Mouse (Mus musculus): ENCODE data around the gene Rps6ka5. TPM values are rescaled to one million over a fixed set of nuclear protein-coding genes. Genes with fewer than 3 reads are reported as not detected.

Gene Rps6ka5
- polyA plus RNA-seq, 1 experiment from 2014 or later, result 5.7 TPM

DNA sequence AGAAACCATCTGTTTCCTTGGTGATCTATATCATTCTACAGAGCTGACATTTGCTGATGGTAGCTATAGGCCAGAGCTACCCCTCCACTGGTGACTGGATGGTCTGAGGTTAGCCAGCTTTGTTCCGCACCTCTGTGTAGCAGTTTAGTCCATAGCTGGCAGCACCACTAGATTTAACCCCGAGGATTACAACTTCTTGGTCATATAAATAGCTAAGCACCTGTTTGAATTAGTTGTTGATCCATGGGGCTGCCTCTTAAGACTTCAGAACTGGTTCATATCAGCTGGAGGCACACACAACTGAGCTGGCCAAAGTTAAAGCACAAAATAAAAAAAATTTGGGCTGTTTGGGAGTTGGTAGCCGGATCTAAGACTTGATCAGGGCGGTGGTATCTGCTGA, 193.6 kb downstream of the Rps6ka5 start:
- Histone ChIP-seq H3K4me1 (peaks cover 34% of the 10 kb centered on the region), H3K9me3 (no peaks in the 10 kb centered on the region), H3K27ac (no peak overlapping the region), H3K4me2 (replicated peaks) (no peak overlapping the region), H3K36me3 (no peaks in the 10 kb centered on the region), H3K27me3 (no peaks in the 10 kb centered on the region), H3K4me3 (no peak overlapping the region), H3K9ac (no peak overlapping the region)
- 83% methylated on average over 4 of the region's 4 CpGs for WGBS
- ATAC-seq (ENCODE audit: low FRiP score, low read depth), result no peak

DNA sequence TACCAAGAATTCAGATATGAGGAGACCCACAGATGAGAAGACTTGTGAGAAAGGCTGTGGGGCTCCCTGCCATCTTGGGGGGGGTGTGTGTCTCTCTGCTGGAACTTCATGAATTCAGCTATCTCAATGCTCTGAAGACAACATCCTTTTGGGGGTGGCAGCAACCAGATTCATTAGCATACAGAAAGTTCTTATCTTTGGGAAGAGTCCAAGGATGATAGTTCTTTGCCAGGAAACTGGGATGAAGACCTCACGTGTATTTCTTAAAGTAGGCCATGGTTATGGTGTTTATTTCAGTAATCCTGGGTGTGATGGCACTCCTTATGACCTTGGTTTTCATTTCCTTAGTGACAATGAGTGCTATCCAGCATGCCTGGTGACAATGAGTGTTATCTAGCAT, 195.0 kb downstream of the Rps6ka5 start:
- no peak for ATAC-seq (ENCODE audit: low FRiP score, low read depth)
- Histone ChIP-seq H3K27me3 (no peaks in the 10 kb centered on the region), H3K27ac (no peak overlapping the region), H3K4me1 (peaks cover 41% of the 10 kb centered on the region), H3K9ac (no peak overlapping the region), H3K4me2 (replicated peaks) (no peak overlapping the region), H3K4me3 (no peak overlapping the region), H3K36me3 (no peaks in the 10 kb centered on the region), H3K9me3 (no peaks in the 10 kb centered on the region)
- 73% methylated on average over 1 of the region's 1 CpGs for WGBS

GRCm38 (mm10) chr12:100530871-100531270, 195.9 kb downstream of the Rps6ka5 start:
- Histone ChIP-seq H3K27me3 (no peaks in the 10 kb centered on the region), H3K27ac (no peak overlapping the region), H3K9ac (no peak overlapping the region), H3K36me3 (no peaks in the 10 kb centered on the region), H3K9me3 (no peaks in the 10 kb centered on the region), H3K4me1 (peaks cover 40% of the 10 kb centered on the region), H3K4me2 (replicated peaks) (no peak overlapping the region), H3K4me3 (no peak overlapping the region)
- WGBS, result 69% methylated on average over 5 of the region's 5 CpGs
- ATAC-seq (ENCODE audit: low FRiP score, low read depth), result no peak

DNA sequence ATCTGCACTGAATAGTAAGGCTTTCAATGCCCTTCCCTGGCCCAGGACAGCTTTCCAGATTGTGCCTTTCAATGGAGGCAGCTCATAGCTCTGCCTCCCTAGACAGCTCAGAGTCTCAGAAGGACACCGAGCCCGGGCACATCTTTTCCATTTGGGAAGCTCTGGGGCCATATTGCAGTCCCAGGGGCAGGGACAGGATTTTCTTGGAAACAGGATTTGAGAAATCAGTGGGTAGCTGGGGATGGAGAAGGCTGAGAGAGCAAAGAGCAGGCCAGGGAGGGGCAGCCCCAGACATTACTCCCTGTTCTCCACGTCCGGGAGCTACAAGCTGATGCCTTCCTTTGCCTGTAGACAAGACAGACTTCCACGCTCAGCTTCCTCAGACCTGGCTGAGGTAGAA, 197.1 kb downstream of the Rps6ka5 start:
- WGBS, result 80% methylated on average over 5 of the region's 5 CpGs
- Histone ChIP-seq H3K4me1 (peaks cover 33% of the 10 kb centered on the region), H3K4me3 (no peak overlapping the region), H3K36me3 (no peaks in the 10 kb centered on the region), H3K4me2 (replicated peaks) (no peak overlapping the region), H3K9me3 (no peaks in the 10 kb centered on the region), H3K9ac (no peak overlapping the region), H3K27ac (no peak overlapping the region), H3K27me3 (no peaks in the 10 kb centered on the region)
- no peak for ATAC-seq (ENCODE audit: low FRiP score, low read depth)

GRCm38 (mm10) chr12:100529172-100529571, 197.6 kb downstream of the Rps6ka5 start:
- H3K27me3 ChIP-seq, result no peaks in the 10 kb centered on the region
- H3K27ac ChIP-seq, result no peak overlapping the region
- no peak overlapping the region for H3K4me2 ChIP-seq (replicated peaks)

DNA sequence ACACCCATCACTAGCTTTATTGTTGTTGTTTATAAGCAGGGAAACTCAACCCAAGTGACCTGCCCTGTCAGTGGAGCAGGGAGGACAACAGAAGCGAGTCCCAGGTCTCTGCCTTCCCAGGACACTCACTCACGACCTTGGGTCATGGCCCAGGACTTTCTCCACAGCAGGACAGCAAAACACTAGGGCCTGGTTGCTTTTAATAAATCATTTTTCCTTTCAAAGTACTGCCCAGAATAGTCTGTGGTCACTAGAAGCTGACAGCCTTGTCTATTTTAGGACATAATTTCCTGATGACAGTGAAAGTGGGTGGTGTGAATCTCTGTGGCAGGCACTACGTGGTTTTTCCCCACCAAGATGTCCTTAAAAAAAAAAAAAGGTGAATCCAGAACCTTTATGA, 198.5 kb downstream of the Rps6ka5 start:
- Histone ChIP-seq H3K9ac (no peak overlapping the region), H3K36me3 (no peaks in the 10 kb centered on the region), H3K4me3 (no peak overlapping the region), H3K4me2 (replicated peaks) (peak overlapping the region; percentile 53), H3K4me1 (peaks cover 25% of the 10 kb centered on the region), H3K27me3 (no peaks in the 10 kb centered on the region), H3K9me3 (no peaks in the 10 kb centered on the region), H3K27ac (no peak overlapping the region)
- no peak for ATAC-seq (ENCODE audit: low FRiP score, low read depth)
- 66% methylated on average over 3 of the region's 3 CpGs for WGBS

More at GRCm38 (mm10) chr12:100529172-100529571, 197.6 kb downstream of the Rps6ka5 start:
- Histone ChIP-seq H3K9ac (0 out of 2 replicates have a peak overlapping the region, but pooled peaks have one; percentile 39), H3K36me3 (no peaks in the 10 kb centered on the region), H3K9me3 (no peaks in the 10 kb centered on the region), H3K4me1 (peaks cover 28% of the 10 kb centered on the region), H3K4me3 (no peak overlapping the region)
- no peak for ATAC-seq (ENCODE audit: low FRiP score, low read depth)
- WGBS, result 19% methylated on average over 8 of the region's 8 CpGs

DNA sequence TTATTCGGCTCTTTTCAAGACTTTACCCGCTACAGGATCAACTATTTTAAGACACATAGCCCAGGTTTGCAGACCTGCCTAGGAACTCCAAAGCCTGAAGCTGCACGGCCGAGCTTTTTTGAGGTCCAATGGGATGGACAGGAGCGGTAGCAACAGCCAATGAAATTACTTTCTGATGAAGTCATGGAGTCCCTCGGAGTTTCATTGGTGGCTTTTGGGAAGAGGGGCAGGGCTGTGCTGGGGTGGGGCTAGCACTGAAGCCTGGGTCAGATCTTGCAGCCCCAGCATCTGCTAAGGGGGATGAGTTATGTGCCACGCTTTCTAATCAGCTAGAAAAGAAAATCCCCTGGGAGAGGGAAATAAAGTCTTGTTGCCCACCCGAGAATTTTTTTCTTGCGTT, 199.0 kb downstream of the Rps6ka5 start:
- 8% methylated on average over 9 of the region's 9 CpGs for WGBS

DNA sequence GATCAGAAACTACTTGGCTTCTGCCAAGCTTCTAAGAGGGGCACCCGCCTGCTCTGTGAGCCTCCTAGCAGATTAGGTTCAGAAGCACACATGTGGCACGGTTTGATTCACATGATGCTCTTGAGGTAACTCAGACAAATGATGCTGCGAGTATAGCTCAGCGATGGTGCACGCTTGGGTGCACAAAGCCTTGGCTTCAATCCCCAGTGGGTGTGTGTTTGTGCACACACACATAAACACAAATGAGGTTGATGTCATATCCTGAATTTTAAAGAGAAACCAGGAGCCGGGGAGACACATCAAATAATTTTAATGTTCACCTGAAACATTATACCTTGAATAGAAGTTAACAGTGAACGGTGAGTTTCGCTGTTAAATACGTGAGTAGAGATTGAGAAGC, 199.5 kb downstream of the Rps6ka5 start:
- 0 out of 2 replicates have a peak overlapping the region, but pooled peaks have one; percentile 1 for H3K4me3 ChIP-seq
- 72% methylated on average over 9 of the region's 9 CpGs for WGBS
- H3K9me3 ChIP-seq, result no peaks in the 10 kb centered on the region
- H3K36me3 ChIP-seq, result no peaks in the 10 kb centered on the region
- H3K27me3 ChIP-seq, result no peaks in the 10 kb centered on the region
- H3K27ac ChIP-seq, result no peak overlapping the region
- peaks cover 23% of the 10 kb centered on the region for H3K4me1 ChIP-seq
- ATAC-seq (ENCODE audit: low FRiP score, low read depth), result no peak
- peak overlapping the region; percentile 53 for H3K4me2 ChIP-seq (replicated peaks)
- no peak overlapping the region for H3K9ac ChIP-seq

More for the DNA sequence above, 199.0 kb downstream of the Rps6ka5 start:
- Histone ChIP-seq H3K4me3 (0 out of 2 replicates have a peak overlapping the region, but pooled peaks have one; percentile 1), H3K9ac (no peak overlapping the region), H3K36me3 (no peaks in the 10 kb centered on the region), H3K27ac (no peak overlapping the region), H3K27me3 (no peaks in the 10 kb centered on the region), H3K4me1 (peaks cover 24% of the 10 kb centered on the region), H3K9me3 (no peaks in the 10 kb centered on the region), H3K4me2 (replicated peaks) (peak overlapping the region; percentile 53)
- ATAC-seq (ENCODE audit: low FRiP score, low read depth), result peak; percentile 98

- no peak overlapping the region for H3K4me2 ChIP-seq (replicated peaks)
- H3K36me3 ChIP-seq, result no peaks in the 10 kb centered on the region
- no peak overlapping the region for H3K4me3 ChIP-seq
- H3K27ac ChIP-seq, result no peak overlapping the region
- peaks cover 25% of the 10 kb centered on the region for H3K4me1 ChIP-seq
- no peak overlapping the region for H3K9ac ChIP-seq
- 35% methylated on average over 1 of the region's 1 CpGs for WGBS
- H3K9me3 ChIP-seq, result no peaks in the 10 kb centered on the region
- H3K27me3 ChIP-seq, result no peaks in the 10 kb centered on the region
- ATAC-seq (ENCODE audit: low FRiP score, low read depth), result no peak
These were observed 200.8 kb downstream of the Rps6ka5 start for GRCm38 (mm10) chr12:100525939-100526338.

GRCm38 (mm10) chr12:100520794-100521186, 206.0 kb downstream of the Rps6ka5 start, which contains the start of gene Ttc7b:
Ttc7b (minus strand) TSS chr12:100520826.
- Histone ChIP-seq H3K27ac (peak within 1 kb of the TSS; percentile 73; the same call in 1 of the 2 replicates), H3K4me3 (peak within 1 kb of the TSS; percentile 79), H3K9me3 (no peaks in the 10 kb centered on the region), H3K36me3 (peaks cover 11% of the 10 kb centered on the region), H3K4me2 (replicated peaks) (peak within 1 kb of the TSS; percentile 87), H3K9ac (peak within 1 kb of the TSS; percentile 96), H3K4me1 (peaks cover 27% of the 10 kb centered on the region), H3K27me3 (no peaks in the 10 kb centered on the region)
- ATAC-seq (ENCODE audit: low FRiP score, low read depth), result peak; percentile 76
- 3% methylated on average over 24 of the region's 42 CpGs for WGBS

GRCm38 (mm10) chr12:100520077-100520793, 206.5 kb downstream of the Rps6ka5 start:
- Histone ChIP-seq H3K9ac (peak overlapping the region; percentile 96), H3K4me2 (replicated peaks) (peak overlapping the region; percentile 87), H3K36me3 (peaks cover 15% of the 10 kb centered on the region), H3K4me3 (peak overlapping the region; percentile 79), H3K27me3 (no peaks in the 10 kb centered on the region), H3K27ac (peak overlapping the region; percentile 73; the same call in 1 of the 2 replicates), H3K9me3 (no peaks in the 10 kb centered on the region), H3K4me1 (peaks cover 27% of the 10 kb centered on the region)
- peak; percentile 60 for ATAC-seq (ENCODE audit: low FRiP score, low read depth)
- WGBS, result under 1% methylated on average over 70 of the region's 76 CpGs

DNA sequence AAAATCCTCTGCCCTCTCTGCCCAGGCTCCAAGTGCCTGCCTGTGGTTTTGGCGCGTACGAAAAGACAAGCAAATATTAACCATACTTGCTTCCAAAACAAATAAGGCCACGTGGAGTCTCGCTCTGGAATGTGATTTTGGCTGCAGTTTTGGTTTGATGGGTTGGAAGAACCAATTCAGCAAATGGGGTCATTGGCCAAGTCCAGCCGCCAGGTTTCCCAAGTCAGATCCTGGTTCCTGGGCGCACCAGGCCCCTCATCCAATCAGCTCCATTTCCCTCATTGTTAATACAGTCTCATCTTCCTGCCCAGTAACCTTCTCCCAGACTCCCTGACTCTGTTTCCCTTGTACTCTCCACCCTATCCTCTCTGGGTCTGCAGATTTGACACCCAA, 207.1 kb downstream of the Rps6ka5 start:
- peak; percentile 20; the same call in 1 of the 2 replicates for ATAC-seq (ENCODE audit: low FRiP score, low read depth)
- Histone ChIP-seq H3K36me3 (peaks cover 15% of the 10 kb centered on the region), H3K27me3 (no peaks in the 10 kb centered on the region), H3K27ac (no peak overlapping the region), H3K4me1 (peaks cover 27% of the 10 kb centered on the region), H3K9me3 (no peaks in the 10 kb centered on the region), H3K4me2 (replicated peaks) (peak overlapping the region; percentile 87), H3K4me3 (peak overlapping the region; percentile 79), H3K9ac (peak overlapping the region; percentile 96)
- WGBS, result 45% methylated on average over 7 of the region's 7 CpGs
